Mouse (Mus musculus) intestine, embryonic 14.5 days (tissue): Measurements from ENCODE around the gene Rdh19. TPM values are rescaled to one million over a fixed set of nuclear protein-coding genes. Genes with fewer than 3 reads are reported as not detected.
"Not testable (repeated sequence)": the region's sequence is repeated elsewhere in the genome, so short reads cannot be mapped to it uniquely, and the experiment has no call there.

Experiments
- ATAC-seq: fragments of 200-750 bp; cut with Nextera tagmentation; replicated peaks from 2 replicates; pipeline ENCODE4 v1.8.0; 2017; ENCODE audit warnings: low read depth, moderate number of reproducible peaks, moderate TSS enrichment, moderate library complexity; ENCODE audit not compliant: low FRiP score, low TSS enrichment
- DNase-seq: peaks from one replicate; pipeline ENCODE4 v3.0.0-alpha.2; 2018; ENCODE audit warnings: low spot score
- H3K27ac ChIP-seq: fragments of 300-500 bp; sonication (generic); 2 replicates; pipeline ENCODE4 v1.5.1; 2014; ENCODE audit warnings: low read depth, mild to moderate bottlenecking, control low read depth
- H3K27me3 ChIP-seq: fragments of 300-500 bp; sonication (generic); replicated peaks from 2 replicates; pipeline ENCODE4 v1.6.1; 2014; ENCODE audit warnings: low read length, control low read depth; ENCODE audit not compliant: control insufficient read depth, insufficient read depth
- H3K36me3 ChIP-seq: fragments of 300-500 bp; sonication (generic); 2 replicates; pipeline ENCODE4 v1.6.1; 2014; ENCODE audit warnings: low read length, control low read depth; ENCODE audit not compliant: control insufficient read depth, insufficient read depth
- H3K4me1 ChIP-seq: fragments of 300-500 bp; sonication (generic); replicated peaks from 2 replicates; pipeline ENCODE4 v1.6.1; 2014; ENCODE audit warnings: low read length, control low read depth, mixed read lengths; ENCODE audit not compliant: control insufficient read depth, insufficient read depth
- H3K4me2 ChIP-seq: fragments of 300-500 bp; sonication (generic); 2 replicates; pipeline ENCODE4 v1.6.1; 2014; ENCODE audit warnings: low read length
- H3K4me3 ChIP-seq: fragments of 300-500 bp; sonication (generic); 2 replicates; pipeline ENCODE4 v1.5.1; 2014; ENCODE audit warnings: low read depth, low read length, control low read depth, mixed read lengths
- H3K9ac ChIP-seq: fragments of 300-500 bp; sonication (generic); 2 replicates; pipeline ENCODE4 v1.6.1; 2014; ENCODE audit warnings: mild to moderate bottlenecking, low read length
- H3K9me3 ChIP-seq: fragments of 300-500 bp; sonication (generic); 2 replicates; pipeline ENCODE4 v1.6.1; 2016; ENCODE audit warnings: low read length, control low read depth; ENCODE audit not compliant: control insufficient read depth
- WGBS: fragments of 180-500 bp; shearing (Covaris S2); extraction: QIAGEN DNeasy Blood & Tissue Kit; methylation state at CpG from one replicate; pipeline ENCODE4 v1.1.7; 2014; 5-methylcytosine and 5-hydroxymethylcytosine counted together
- polyA plus RNA-seq: library from polyadenylated mRNA; unstranded; fragments of >200 nt; fragmentation: Nextera tagmentation; extraction: Ambion mirVana; gene quantifications from 2 replicates; pipeline ENCODE4 v1.2.1, GENCODE M21; 2014

The Rdh19 gene
- polyA plus RNA-seq, 1 experiment from 2014 or later: not detected

GRCm38 (mm10) chr10:127829121-127829520 is 20.6 kb upstream of the Rdh19 start:
- WGBS: 74% methylated on average over 3 of the region's 3 CpGs
- H3K9ac ChIP-seq: no peak overlapping the region
- H3K27me3 ChIP-seq: no peaks in the 10 kb centered on the region
- no peak overlapping the region for H3K4me2 ChIP-seq
- H3K9me3 ChIP-seq: no peaks in the 10 kb centered on the region
- H3K36me3 ChIP-seq: no peaks in the 10 kb centered on the region
- no peak overlapping the region for H3K27ac ChIP-seq
- H3K4me3 ChIP-seq: no peak overlapping the region
- no peaks in the 10 kb centered on the region for H3K4me1 ChIP-seq
- ATAC-seq (no peak), DNase-seq (no peak)

GRCm38 (mm10) chr10:127834186-127834585 is 15.5 kb upstream of the Rdh19 start:
- not testable (repeated sequence) for H3K27me3 ChIP-seq

GRCm38 (mm10) chr10:127835292-127835691 is 14.4 kb upstream of the Rdh19 start:
- Histone ChIP-seq H3K9me3 (no peaks in the 10 kb centered on the region), H3K4me1 (no peaks in the 10 kb centered on the region), H3K36me3 (no peaks in the 10 kb centered on the region), H3K27me3 (no peaks in the 10 kb centered on the region), H3K27ac (no peak overlapping the region), H3K9ac (no peak overlapping the region), H3K4me3 (no peak overlapping the region), H3K4me2 (no peak overlapping the region)
- whole genome bisulfite sequencing: 79% methylated on average over 5 of the region's 5 CpGs
- DNase-seq (no peak), ATAC-seq (no peak)

More at GRCm38 (mm10) chr10:127834186-127834585, 15.5 kb upstream of the Rdh19 start:
- ATAC-seq, H3K4me1 ChIP-seq, H3K9me3 ChIP-seq, H3K9ac ChIP-seq, H3K4me2 ChIP-seq, H3K4me3 ChIP-seq, H3K27ac ChIP-seq, H3K36me3 ChIP-seq, DNase-seq: not testable (repeated sequence)
- 96% methylated on average over 1 of the region's 1 CpGs for WGBS

- H3K4me2 ChIP-seq, H3K4me3 ChIP-seq, H3K9me3 ChIP-seq, H3K36me3 ChIP-seq, DNase-seq, H3K27me3 ChIP-seq, ATAC-seq, H3K9ac ChIP-seq, H3K27ac ChIP-seq, H3K4me1 ChIP-seq: not testable (repeated sequence)
- WGBS: 91% methylated on average over 5 of the region's 5 CpGs
These were observed 11.9 kb upstream of the Rdh19 start for GRCm38 (mm10) chr10:127837793-127838192.

GRCm38 (mm10) chr10:127838539-127838938 is 11.2 kb upstream of the Rdh19 start:
- H3K4me2 ChIP-seq: no peak overlapping the region
- no peaks in the 10 kb centered on the region for H3K27me3 ChIP-seq
- WGBS: 88% methylated on average over 2 of the region's 2 CpGs
- DNase-seq (no peak), ATAC-seq (no peak)
- H3K4me1 ChIP-seq: no peaks in the 10 kb centered on the region
- no peak overlapping the region for H3K9ac ChIP-seq
- H3K27ac ChIP-seq: no peak overlapping the region
- H3K36me3 ChIP-seq: no peaks in the 10 kb centered on the region
- no peak overlapping the region for H3K4me3 ChIP-seq
- no peaks in the 10 kb centered on the region for H3K9me3 ChIP-seq

- Histone ChIP-seq H3K4me3 (no peak overlapping the region), H3K4me2 (no peak overlapping the region), H3K27ac (no peak overlapping the region), H3K4me1 (no peaks in the 10 kb centered on the region), H3K36me3 (no peaks in the 10 kb centered on the region), H3K9me3 (no peaks in the 10 kb centered on the region), H3K27me3 (no peaks in the 10 kb centered on the region), H3K9ac (no peak overlapping the region)
- DNase-seq (no peak), ATAC-seq (no peak)
- WGBS: 84% methylated on average over 2 of the region's 2 CpGs
These were observed 9.0 kb upstream of the Rdh19 start for GRCm38 (mm10) chr10:127840776-127841175.

- not testable (repeated sequence) for DNase-seq, H3K36me3 ChIP-seq, H3K9ac ChIP-seq, ATAC-seq, H3K4me3 ChIP-seq, H3K27ac ChIP-seq, H3K27me3 ChIP-seq, H3K4me2 ChIP-seq, H3K4me1 ChIP-seq, H3K9me3 ChIP-seq
- 93% methylated on average over 5 of the region's 5 CpGs for WGBS
These were observed 3.8 kb upstream of the Rdh19 start for GRCm38 (mm10) chr10:127845945-127846344.

- Histone ChIP-seq H3K9ac (no peak overlapping the region), H3K9me3 (no peaks in the 10 kb centered on the region), H3K27me3 (no peaks in the 10 kb centered on the region), H3K36me3 (no peaks in the 10 kb centered on the region), H3K4me3 (no peak overlapping the region), H3K27ac (no peak overlapping the region), H3K4me2 (no peak overlapping the region), H3K4me1 (no peaks in the 10 kb centered on the region)
- 76% methylated on average over 1 of the region's 1 CpGs for WGBS
- ATAC-seq (no peak), DNase-seq (no peak)
These were observed 1.6 kb upstream of the Rdh19 start for GRCm38 (mm10) chr10:127848089-127848488.

- Histone ChIP-seq H3K27ac (no peak overlapping the region), H3K4me1 (no peaks in the 10 kb centered on the region), H3K9me3 (no peaks in the 10 kb centered on the region), H3K9ac (no peak overlapping the region), H3K27me3 (no peaks in the 10 kb centered on the region), H3K4me3 (no peak overlapping the region), H3K36me3 (no peaks in the 10 kb centered on the region), H3K4me2 (no peak overlapping the region)
- no peak for ATAC-seq
- no peak for DNase-seq
These were observed 6.6 kb downstream of the Rdh19 start for GRCm38 (mm10) chr10:127856376-127856775.
